Mouse (Mus musculus) midbrain, embryonic 15.5 days (tissue): ENCODE measurements around the gene Hoxa6. TPM values are rescaled to one million over a fixed set of nuclear protein-coding genes. Genes with fewer than 3 reads are reported as not detected.

Experiments used
- ATAC-seq: fragments of 200-750 bp; cut with Nextera tagmentation; replicated peaks from 2 replicates; pipeline ENCODE4 v1.8.0; 2017; ENCODE audit warnings: moderate TSS enrichment
- H3K27ac ChIP-seq: fragments of 300-500 bp; sonication (generic); 2 replicates; pipeline ENCODE4 v1.5.1; 2015; ENCODE audit warnings: mild to moderate bottlenecking, inconsistent platforms
- H3K27me3 ChIP-seq: fragments of 300-500 bp; sonication (generic); replicated peaks from 2 replicates; pipeline ENCODE4 v1.6.1; 2015; ENCODE audit warnings: inconsistent platforms
- H3K36me3 ChIP-seq: fragments of 300-500 bp; sonication (generic); replicated peaks from 2 replicates; pipeline ENCODE4 v1.6.1; 2015; ENCODE audit warnings: inconsistent platforms
- H3K4me1 ChIP-seq: fragments of 300-500 bp; sonication (generic); 2 replicates; pipeline ENCODE4 v1.6.1; 2015; ENCODE audit warnings: inconsistent platforms
- H3K4me2 ChIP-seq: fragments of 300-500 bp; sonication (generic); 2 replicates; pipeline ENCODE4 v1.6.1; 2015; ENCODE audit warnings: inconsistent platforms, mild to moderate bottlenecking, moderate library complexity
- H3K4me3 ChIP-seq: fragments of 300-500 bp; sonication (generic); 2 replicates; pipeline ENCODE4 v1.5.1; 2015; ENCODE audit warnings: mild to moderate bottlenecking, inconsistent platforms
- H3K9ac ChIP-seq: fragments of 300-500 bp; sonication (generic); 2 replicates; pipeline ENCODE4 v1.6.1; 2015; ENCODE audit warnings: mild to moderate bottlenecking, inconsistent platforms
- H3K9me3 ChIP-seq: fragments of 300-500 bp; sonication (generic); 2 replicates; pipeline ENCODE4 v1.6.1; 2016; ENCODE audit warnings: inconsistent platforms
- WGBS: fragments of 180-500 bp; shearing (Covaris S2); methylation state at CpG from one replicate; pipeline ENCODE4 v1.1.7; 2015; ENCODE audit warnings: mixed read lengths; 5-methylcytosine and 5-hydroxymethylcytosine counted together
- polyA plus RNA-seq: library from polyadenylated mRNA; unstranded; fragments of >200 nt; fragmentation: Nextera tagmentation; extraction: Ambion mirVana; gene quantifications from 2 replicates; pipeline ENCODE4 v1.2.1, GENCODE M21; 2015

The Hoxa6 gene
- polyA plus RNA-seq, 1 experiment from 2014 or later: not detected

DNA sequence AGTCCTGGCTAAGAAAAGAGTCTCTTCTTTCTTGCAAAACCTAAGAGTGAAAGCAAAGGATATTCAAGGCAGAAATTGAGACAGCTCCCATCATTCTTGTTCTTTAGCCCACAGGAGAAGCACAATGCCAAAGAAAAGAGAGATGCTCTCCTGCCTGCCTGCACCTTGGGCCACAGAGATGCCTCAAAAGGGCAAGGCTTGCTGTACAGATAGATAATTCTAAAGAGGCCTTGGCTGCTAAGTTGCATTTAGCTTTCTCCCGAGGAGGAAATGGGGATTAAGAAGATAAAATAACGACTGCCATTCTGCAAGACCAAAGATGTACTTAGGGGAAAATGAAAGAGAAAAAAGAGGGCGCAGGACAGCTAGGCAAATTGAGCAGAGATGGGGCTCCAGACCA lies 38.4 kb upstream of the Hoxa6 start:
- Histone ChIP-seq H3K4me2 (no peak overlapping the region), H3K36me3 (no peaks in the 10 kb centered on the region), H3K9me3 (no peaks in the 10 kb centered on the region), H3K9ac (no peak overlapping the region), H3K4me3 (no peak overlapping the region), H3K27ac (no peak overlapping the region), H3K4me1 (no peaks in the 10 kb centered on the region), H3K27me3 (peaks cover 96% of the 10 kb centered on the region)
- ATAC-seq: no peak
- WGBS: 6% methylated on average over 3 of the region's 3 CpGs

DNA sequence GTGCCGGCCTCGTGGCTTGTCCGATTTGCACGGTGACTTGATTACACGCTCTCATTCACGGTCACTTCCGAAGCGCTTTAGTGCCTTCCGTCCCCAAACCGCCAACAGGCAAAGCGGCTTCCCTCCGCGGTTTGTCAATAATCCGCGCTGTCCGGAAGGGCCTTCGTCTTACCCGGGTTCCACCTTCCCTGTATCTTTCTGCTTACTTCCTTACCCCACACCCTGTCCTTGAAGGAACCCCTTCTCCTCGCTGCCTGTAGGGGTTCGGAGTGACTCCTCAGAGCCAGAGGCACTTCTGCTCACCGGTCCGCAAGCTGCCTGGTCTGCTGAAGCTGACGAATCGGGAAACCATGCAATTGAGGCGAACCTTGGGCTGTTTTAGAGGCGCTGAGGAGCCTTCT lies 37.9 kb upstream of the Hoxa6 start:
- no peaks in the 10 kb centered on the region for H3K36me3 ChIP-seq
- no peak overlapping the region for H3K4me2 ChIP-seq
- no peaks in the 10 kb centered on the region for H3K9me3 ChIP-seq
- ATAC-seq: no peak
- no peaks in the 10 kb centered on the region for H3K4me1 ChIP-seq
- H3K4me3 ChIP-seq: no peak overlapping the region
- under 1% methylated on average over 26 of the region's 26 CpGs for WGBS
- no peak overlapping the region for H3K9ac ChIP-seq
- H3K27me3 ChIP-seq: peaks cover 96% of the 10 kb centered on the region
- H3K27ac ChIP-seq: no peak overlapping the region

DNA sequence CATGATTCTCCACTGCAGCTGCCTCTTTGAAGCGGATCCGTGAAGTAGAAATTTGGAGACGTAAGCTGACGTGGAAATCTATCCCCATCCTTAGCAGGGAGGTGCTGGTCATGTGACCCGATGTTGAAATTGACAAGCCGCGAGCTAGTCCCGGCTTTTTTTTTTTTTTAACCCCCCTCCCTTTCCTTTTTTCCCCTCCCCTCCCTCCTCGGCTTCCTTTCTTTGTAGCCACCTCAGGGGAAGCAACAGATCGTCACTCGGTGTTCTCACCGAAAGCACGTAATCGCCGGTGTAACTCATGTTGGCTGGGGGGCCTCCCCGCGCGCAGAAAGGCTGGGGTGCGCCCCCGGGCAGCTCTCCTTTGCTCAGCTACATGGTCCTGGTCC lies 37.2 kb upstream of the Hoxa6 start, which contains the start of gene Hoxa11:
TSS of gene Hoxa11 (minus strand) at position 54 of the 386 bp plus-strand sequence.
- Histone ChIP-seq H3K4me3 (no peak within 1 kb of the TSS), H3K9me3 (no peaks in the 10 kb centered on the region), H3K27me3 (peaks cover 96% of the 10 kb centered on the region), H3K36me3 (no peaks in the 10 kb centered on the region), H3K27ac (no peak within 1 kb of the TSS), H3K4me2 (no peak within 1 kb of the TSS), H3K4me1 (no peaks in the 10 kb centered on the region), H3K9ac (no peak within 1 kb of the TSS)
- WGBS: under 1% methylated on average over 20 of the region's 20 CpGs
- no peak for ATAC-seq

DNA sequence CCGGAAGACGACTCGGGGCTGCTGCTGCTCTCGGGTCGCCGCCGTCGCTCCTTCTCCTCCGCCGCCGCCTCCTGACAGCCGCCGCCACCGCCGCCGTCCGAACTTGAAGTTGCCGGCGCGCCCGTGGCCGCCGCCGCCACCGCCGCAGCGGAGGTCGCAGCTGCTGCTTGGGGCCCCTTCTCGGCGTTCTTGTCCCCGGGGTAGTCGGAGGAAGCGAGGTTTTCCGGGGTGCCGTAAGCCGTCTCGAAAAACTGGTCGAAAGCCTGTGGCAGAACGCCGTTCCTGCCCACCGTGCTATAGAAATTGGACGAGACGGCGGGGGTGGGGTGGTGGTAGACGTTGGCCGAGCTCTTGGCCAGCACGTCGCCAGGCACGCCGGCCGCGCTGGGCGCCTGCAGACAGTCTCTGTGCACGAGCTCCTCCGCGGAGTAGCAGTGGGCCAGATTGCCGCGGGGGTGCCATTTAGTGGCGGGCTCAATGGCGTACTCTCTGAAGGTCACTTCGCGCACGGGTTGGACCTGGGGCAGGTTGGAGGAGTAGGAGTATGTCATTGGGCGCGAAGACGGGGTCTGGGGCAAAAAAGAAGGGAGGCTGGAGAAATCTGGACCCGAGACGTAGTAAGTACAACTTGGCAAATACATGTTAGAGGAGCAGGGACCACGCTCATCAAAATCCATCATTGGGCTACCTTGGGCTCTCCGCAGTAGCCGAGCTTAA lies 36.7 kb upstream of the Hoxa6 start:
- ATAC-seq: no peak
- Histone ChIP-seq H3K36me3 (no peaks in the 10 kb centered on the region), H3K27me3 (peaks cover 97% of the 10 kb centered on the region), H3K9me3 (no peaks in the 10 kb centered on the region), H3K4me2 (no peak overlapping the region), H3K9ac (no peak overlapping the region), H3K27ac (no peak overlapping the region), H3K4me1 (0 out of 2 replicates have a peak, but pooled peaks cover under 1% of the 10 kb centered on the region), H3K4me3 (no peak overlapping the region)
- under 1% methylated on average over 71 of the region's 71 CpGs for WGBS

DNA sequence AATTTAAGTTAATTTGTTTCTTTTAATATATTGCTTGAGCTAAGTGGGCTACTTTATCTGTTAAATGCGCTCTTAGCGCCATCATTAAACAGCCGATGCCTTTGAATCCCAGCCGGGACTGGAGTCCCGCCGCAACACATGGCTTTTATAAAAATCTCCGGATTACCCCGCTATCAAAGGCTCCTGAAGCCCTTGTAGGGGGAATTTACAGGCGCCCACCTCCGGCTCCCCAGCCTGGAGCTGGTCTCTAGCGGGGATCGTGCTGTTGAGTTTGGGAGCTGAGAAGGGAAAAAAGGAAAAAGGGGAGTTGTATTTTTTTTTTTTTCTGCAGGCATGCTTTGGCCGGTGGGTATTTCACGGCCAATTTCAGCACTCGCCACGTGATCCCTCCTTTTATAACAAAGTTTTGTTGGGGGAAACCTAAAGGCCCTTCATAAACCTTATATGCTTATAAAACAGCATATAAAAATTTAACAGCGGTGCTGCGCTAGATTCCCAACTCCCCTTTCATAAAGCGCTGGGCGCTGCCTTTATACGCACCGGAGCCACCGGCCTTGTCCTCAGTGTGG lies 36.0 kb upstream of the Hoxa6 start:
- H3K9ac ChIP-seq: no peak overlapping the region
- 1% methylated on average over 23 of the region's 23 CpGs for WGBS
- ATAC-seq: no peak

DNA sequence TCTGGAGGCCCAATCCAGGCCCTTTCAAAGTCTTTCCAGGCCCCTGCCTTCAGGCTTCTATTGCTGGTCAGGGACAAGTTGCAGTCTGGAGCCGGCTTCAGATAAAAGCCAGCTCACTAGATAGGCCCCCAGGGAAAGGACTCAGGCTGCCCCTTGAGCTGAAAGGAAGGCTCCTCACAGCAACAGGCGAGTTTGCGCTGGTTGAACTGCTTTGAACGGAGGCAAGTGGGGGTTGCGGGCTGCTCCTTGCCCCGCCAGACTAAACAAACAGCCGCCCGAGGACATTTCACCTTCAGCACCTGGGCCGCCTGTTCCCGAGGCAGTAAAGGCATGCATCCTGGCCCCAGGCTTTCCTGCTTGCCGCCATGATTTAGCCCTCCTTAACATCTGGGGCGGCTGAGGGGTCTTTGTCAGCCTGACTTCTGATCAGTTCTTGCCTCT lies 35.2 kb upstream of the Hoxa6 start:
- Histone ChIP-seq H3K4me1 (0 out of 2 replicates have a peak, but pooled peaks cover 2% of the 10 kb centered on the region), H3K9me3 (no peaks in the 10 kb centered on the region), H3K27ac (no peak overlapping the region), H3K36me3 (no peaks in the 10 kb centered on the region), H3K27me3 (peaks cover 96% of the 10 kb centered on the region), H3K9ac (no peak overlapping the region), H3K4me2 (no peak overlapping the region), H3K4me3 (no peak overlapping the region)
- no peak for ATAC-seq
- WGBS: 1% methylated on average over 12 of the region's 12 CpGs

More for the DNA sequence above, 36.0 kb upstream of the Hoxa6 start:
- Histone ChIP-seq H3K9me3 (no peaks in the 10 kb centered on the region), H3K27ac (no peak overlapping the region), H3K4me1 (0 out of 2 replicates have a peak, but pooled peaks cover 2% of the 10 kb centered on the region), H3K36me3 (no peaks in the 10 kb centered on the region), H3K4me2 (no peak overlapping the region), H3K4me3 (no peak overlapping the region), H3K27me3 (peaks cover 97% of the 10 kb centered on the region)

DNA sequence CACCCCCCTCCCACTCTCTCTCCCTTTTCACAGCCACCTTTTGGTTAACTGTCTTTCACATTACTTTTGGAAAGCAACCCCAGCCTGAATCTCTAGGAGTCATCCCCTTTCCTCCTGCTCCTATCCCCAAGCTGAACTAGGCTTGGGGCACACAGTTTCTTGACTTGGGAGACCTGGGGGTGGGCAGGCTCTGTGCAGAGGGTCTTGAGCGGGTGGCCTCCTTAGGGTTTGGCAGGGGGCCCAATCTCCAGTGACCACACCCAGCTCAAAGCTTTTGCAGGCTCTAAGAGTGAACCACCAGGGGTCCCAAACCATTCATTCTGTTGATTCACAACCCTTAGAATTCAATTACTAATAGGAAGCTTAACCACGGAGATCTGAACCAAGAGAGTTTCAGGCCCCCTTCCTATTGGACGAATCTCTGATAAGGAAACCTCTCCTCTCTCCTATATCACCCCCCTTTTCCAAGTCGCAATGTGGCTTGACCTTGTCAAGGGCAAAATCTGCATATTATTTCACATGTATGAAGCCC lies 34.3 kb upstream of the Hoxa6 start:
- ATAC-seq: no peak
- Histone ChIP-seq H3K4me3 (no peak overlapping the region), H3K27ac (no peak overlapping the region), H3K36me3 (no peaks in the 10 kb centered on the region), H3K9ac (no peak overlapping the region), H3K9me3 (no peaks in the 10 kb centered on the region), H3K4me1 (0 out of 2 replicates have a peak, but pooled peaks cover 2% of the 10 kb centered on the region), H3K27me3 (peaks cover 96% of the 10 kb centered on the region), H3K4me2 (no peak overlapping the region)
- 2% methylated on average over 4 of the region's 4 CpGs for WGBS

DNA sequence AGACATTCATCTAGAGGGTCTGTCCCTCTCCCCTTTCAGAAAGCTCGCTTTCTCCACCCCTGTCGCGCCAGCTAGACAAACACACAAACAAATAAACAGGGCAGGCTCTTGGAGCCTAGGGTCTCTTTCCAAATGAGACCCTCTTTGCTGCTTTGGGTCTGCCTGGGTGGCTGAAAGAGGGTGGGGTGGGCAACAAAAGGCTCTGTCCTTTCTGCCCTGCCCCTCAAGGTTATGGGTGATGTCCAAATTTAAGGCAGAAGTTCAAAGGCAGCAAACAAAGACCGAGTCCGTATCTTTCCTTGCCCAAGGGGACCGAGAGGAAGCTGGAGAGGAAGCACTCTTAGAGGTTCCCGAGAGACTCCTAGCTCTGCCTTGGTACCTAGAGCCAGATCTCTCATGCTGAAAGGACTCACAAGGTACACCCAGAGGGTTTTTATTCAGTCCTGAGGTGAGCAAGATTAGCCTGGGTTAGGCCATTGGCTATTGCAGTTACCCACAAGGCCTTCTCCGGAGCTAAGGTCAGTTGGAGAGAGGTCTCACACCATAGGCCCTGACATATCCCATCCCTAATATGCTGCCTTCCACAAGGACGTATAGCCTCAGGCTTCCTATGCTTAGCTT lies 32.6 kb upstream of the Hoxa6 start:
- H3K4me3 ChIP-seq: no peak overlapping the region
- peaks cover 97% of the 10 kb centered on the region for H3K27me3 ChIP-seq
- ATAC-seq: no peak
- no peaks in the 10 kb centered on the region for H3K36me3 ChIP-seq
- no peaks in the 10 kb centered on the region for H3K9me3 ChIP-seq
- no peak overlapping the region for H3K9ac ChIP-seq
- H3K4me1 ChIP-seq: 0 out of 2 replicates have a peak, but pooled peaks cover 2% of the 10 kb centered on the region
- H3K27ac ChIP-seq: no peak overlapping the region
- WGBS: 1% methylated on average over 9 of the region's 9 CpGs
- H3K4me2 ChIP-seq: no peak overlapping the region

DNA sequence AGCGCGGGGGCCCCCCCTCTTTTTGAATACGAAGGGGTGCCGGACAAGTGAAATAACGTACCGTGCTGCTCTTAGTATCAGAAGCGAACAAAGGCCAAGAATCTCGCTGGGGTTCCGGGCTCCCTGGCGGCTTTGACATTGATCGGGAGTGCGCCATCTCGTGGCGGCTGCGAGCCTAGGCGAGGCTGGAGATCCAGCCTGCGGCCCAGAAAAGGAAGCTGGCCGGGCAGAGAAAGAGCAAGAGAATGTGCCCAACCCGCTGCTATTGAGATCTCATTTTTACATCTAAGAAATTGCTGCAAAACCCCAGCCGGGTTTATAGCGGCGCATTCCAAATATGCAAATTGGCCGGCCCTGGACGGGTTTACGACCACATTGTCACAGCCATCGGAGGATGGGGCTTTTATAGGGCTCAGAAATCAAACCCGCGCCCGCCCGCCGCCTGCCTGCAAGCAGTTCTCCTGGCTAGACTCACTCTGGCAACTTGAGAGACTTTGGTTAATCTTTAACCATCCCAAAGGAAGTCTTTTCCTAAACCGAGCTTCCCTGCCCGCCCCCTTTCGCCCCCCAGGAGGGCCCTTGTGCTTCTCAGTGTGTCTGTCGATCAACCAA lies 32.0 kb upstream of the Hoxa6 start, which contains the start of gene Hoxa10:
TSS of gene Hoxa10 (minus strand) at position 466 of the 612 bp plus-strand sequence.
- 1% methylated on average over 35 of the region's 35 CpGs for WGBS
- Histone ChIP-seq H3K27me3 (peaks cover 97% of the 10 kb centered on the region), H3K27ac (no peak within 1 kb of the TSS), H3K4me1 (0 out of 2 replicates have a peak, but pooled peaks cover 2% of the 10 kb centered on the region), H3K9ac (no peak within 1 kb of the TSS), H3K9me3 (no peaks in the 10 kb centered on the region), H3K4me3 (no peak within 1 kb of the TSS), H3K36me3 (no peaks in the 10 kb centered on the region), H3K4me2 (no peak within 1 kb of the TSS)
- no peak for ATAC-seq

DNA sequence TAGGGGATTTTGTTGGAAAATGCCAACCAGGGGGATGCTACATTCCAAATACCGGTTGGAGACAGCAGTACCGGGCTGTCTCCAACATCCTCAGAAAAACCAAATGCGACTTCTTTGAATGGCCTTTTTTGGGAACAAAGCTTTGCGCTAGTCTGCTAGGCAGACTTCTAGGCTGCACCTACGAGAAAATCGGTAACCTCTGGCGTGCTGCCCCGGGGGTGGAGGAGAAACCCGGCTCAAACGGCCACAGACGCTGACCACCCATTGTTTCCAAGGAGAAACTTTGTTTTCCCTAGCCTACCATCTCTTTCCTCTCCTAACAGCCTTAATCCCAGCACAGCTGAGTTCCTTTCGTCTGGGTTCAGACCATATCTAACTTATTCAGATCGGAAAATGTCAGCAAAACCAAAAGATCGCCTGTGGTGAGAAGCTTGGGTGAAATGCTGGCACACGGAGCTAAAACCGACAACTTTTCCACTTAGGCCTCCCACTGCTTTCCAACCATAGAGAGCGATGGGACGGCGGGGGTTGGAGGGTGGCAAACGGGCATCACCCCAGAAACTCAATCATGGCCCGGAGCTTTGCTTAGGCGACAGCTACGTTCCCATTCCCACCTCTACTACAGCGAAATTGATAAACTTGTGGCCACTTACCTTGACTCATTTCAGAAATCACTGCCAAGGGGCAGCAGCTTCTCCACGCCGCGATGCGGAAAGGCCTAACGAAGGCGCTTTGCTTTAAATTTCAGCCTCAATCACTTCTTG lies 31.3 kb upstream of the Hoxa6 start:
- 3% methylated on average over 30 of the region's 30 CpGs for WGBS
- Histone ChIP-seq H3K36me3 (no peaks in the 10 kb centered on the region), H3K4me2 (no peak overlapping the region), H3K9me3 (no peaks in the 10 kb centered on the region), H3K9ac (no peak overlapping the region), H3K27ac (no peak overlapping the region), H3K4me3 (no peak overlapping the region), H3K4me1 (0 out of 2 replicates have a peak, but pooled peaks cover 2% of the 10 kb centered on the region), H3K27me3 (peaks cover 97% of the 10 kb centered on the region)
- ATAC-seq: no peak

DNA sequence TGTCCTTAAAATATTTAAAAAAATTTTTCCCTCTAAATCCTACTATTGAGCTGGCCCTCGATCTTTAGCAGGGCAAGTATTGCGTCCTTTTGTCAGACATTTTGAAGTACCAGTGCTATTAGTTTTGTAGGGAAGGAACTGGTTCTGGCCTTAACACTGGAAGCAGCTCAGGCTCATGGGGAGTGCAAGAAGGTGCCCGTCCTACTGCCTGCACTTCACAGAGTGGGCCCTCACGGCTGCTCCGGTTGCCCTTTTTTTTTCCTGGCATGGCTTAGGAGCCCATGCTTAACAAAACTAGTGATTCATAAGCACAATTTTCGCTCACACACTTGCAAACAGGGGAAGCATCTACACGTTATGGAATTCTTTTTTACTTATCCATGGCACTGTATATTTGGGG lies 30.5 kb upstream of the Hoxa6 start:
- H3K4me2 ChIP-seq: no peak overlapping the region
- H3K36me3 ChIP-seq: no peaks in the 10 kb centered on the region
- H3K9ac ChIP-seq: no peak overlapping the region
- H3K4me1 ChIP-seq: 0 out of 2 replicates have a peak, but pooled peaks cover 2% of the 10 kb centered on the region
- ATAC-seq: no peak
- H3K27ac ChIP-seq: no peak overlapping the region
- 2% methylated on average over 7 of the region's 7 CpGs for WGBS
- H3K9me3 ChIP-seq: no peaks in the 10 kb centered on the region
- no peak overlapping the region for H3K4me3 ChIP-seq
- peaks cover 98% of the 10 kb centered on the region for H3K27me3 ChIP-seq
